Mouse (Mus musculus) MEL (cell line): Measurements from ENCODE around the gene Smad1. TPM values are rescaled to one million over a fixed set of nuclear protein-coding genes. Genes with fewer than 3 reads are reported as not detected.

ENCODE experiments used
- DNase-seq: peaks from one replicate; pipeline ENCODE4 v3.0.0; 2011; ENCODE audit warnings: low read depth, low spot score
- H3K27ac ChIP-seq: 2 replicates; pipeline ENCODE4 v1.5.1; 2012; ENCODE audit warnings: low read depth, mild to moderate bottlenecking, control low read depth, low read length, moderate library complexity; ENCODE audit not compliant: control insufficient read depth
- H3K27me3 ChIP-seq, 2 experiments: fragments of 150-350 bp in 1 of 2; sonication (generic) in 1 of 2; 2 replicates each; pipeline ENCODE4 v1.6.1; 2012; ENCODE audit warnings: low read length in 2 of 2, mild to moderate bottlenecking in 2 of 2, improper control_type of control experiment in 1 of 2, moderate library complexity in 1 of 2; ENCODE audit not compliant: insufficient read depth in 2 of 2, control insufficient read depth in 1 of 2
- H3K36me3 ChIP-seq, 2 experiments: 2 replicates each; pipeline ENCODE4 v1.6.1; 2012 to 2014; ENCODE audit warnings: low read length in 2 of 2, improper control_type of control experiment in 1 of 2, inconsistent platforms in 1 of 2, mild to moderate bottlenecking in 1 of 2; ENCODE audit not compliant: insufficient read depth in 2 of 2, control insufficient read depth in 1 of 2
- H3K4me1 ChIP-seq, 2 experiments: fragments of 150-350 bp in 1 of 2; sonication (generic) in 1 of 2; 2 replicates each; pipeline ENCODE4 v1.6.1; 2012; ENCODE audit warnings: low read length in 2 of 2, improper control_type of control experiment in 1 of 2, mild to moderate bottlenecking in 1 of 2; ENCODE audit not compliant: insufficient read depth in 2 of 2, control insufficient read depth in 1 of 2
- H3K4me3 ChIP-seq, 2 experiments: fragments of 150-350 bp in 1 of 2; sonication (generic) in 1 of 2; 2 replicates each; pipeline ENCODE4 v1.5.1; 2012; ENCODE audit warnings: low read depth in 2 of 2, low read length in 2 of 2, mild to moderate bottlenecking in 2 of 2, moderate library complexity in 2 of 2, control low read depth in 1 of 2, improper control_type of control experiment in 1 of 2; ENCODE audit not compliant: control insufficient read depth in 1 of 2, insufficient read depth in 1 of 2
- H3K79me2 ChIP-seq: 2 replicates; pipeline ENCODE4 v1.6.1; 2012; ENCODE audit warnings: mild to moderate bottlenecking, low read length, moderate library complexity; ENCODE audit not compliant: control insufficient read depth, poor library complexity, insufficient read depth
- H3K9ac ChIP-seq: 2 replicates; pipeline ENCODE4 v1.6.1; 2012; ENCODE audit warnings: low read depth, mild to moderate bottlenecking, control low read depth, low read length, moderate library complexity; ENCODE audit not compliant: control insufficient read depth, poor library complexity, severe bottlenecking
- H3K9me3 ChIP-seq: fragments of 150-350 bp; sonication (generic); replicated peaks from 2 replicates; pipeline ENCODE4 v1.6.1; 2012; ENCODE audit warnings: mild to moderate bottlenecking, low read length, improper control_type of control experiment, moderate library complexity; ENCODE audit not compliant: insufficient read depth
- BHLHE40 ChIP-seq: IDR thresholded peaks from 2 replicates; pipeline ENCODE4 v1.6.1; 2012; ENCODE audit warnings: low read depth, mild to moderate bottlenecking, inconsistent platforms, low read length, improper control_type of control experiment, borderline replicate concordance
- CHD2 ChIP-seq: IDR thresholded peaks from 2 replicates; pipeline ENCODE4 v1.6.1; 2011; ENCODE audit warnings: low read length, improper control_type of control experiment
- CTCF ChIP-seq, 3 experiments: IDR thresholded peaks in 2 of 3; conservative IDR thresholded peaks in 1 of 3; 2 replicates each; pipeline ENCODE4 v1.5.1; 2011 to 2012; ENCODE audit warnings: low read length in 3 of 3, low read depth in 2 of 3, mild to moderate bottlenecking in 2 of 3, improper control_type of control experiment in 1 of 3, inconsistent platforms in 1 of 3, mixed read lengths in 1 of 3, moderate library complexity in 1 of 3; ENCODE audit not compliant: control insufficient read depth in 1 of 3, insufficient read depth in 1 of 3, poor library complexity in 1 of 3, severe bottlenecking in 1 of 3
- E2F4 ChIP-seq: IDR thresholded peaks from 2 replicates; pipeline ENCODE4 v1.6.1; 2011; ENCODE audit warnings: low read depth, low read length, improper control_type of control experiment, borderline replicate concordance
- EP300 ChIP-seq, 2 experiments: IDR thresholded peaks; 2 replicates each; pipeline ENCODE4 v1.6.1; 2011; ENCODE audit warnings: improper control_type of control experiment in 2 of 2, low read length in 2 of 2, low read depth in 1 of 2, mild to moderate bottlenecking in 1 of 2
- GABPA ChIP-seq: IDR thresholded peaks from 2 replicates; pipeline ENCODE4 v1.6.1; 2012; ENCODE audit warnings: low read depth, mild to moderate bottlenecking, inconsistent platforms, low read length, improper control_type of control experiment, moderate library complexity
- GATA1 ChIP-seq: IDR thresholded peaks from 2 replicates; pipeline ENCODE4 v1.6.1; 2011; ENCODE audit warnings: low read depth, low read length, improper control_type of control experiment
- JUND ChIP-seq: IDR thresholded peaks from 2 replicates; pipeline ENCODE4 v1.6.1; 2011; ENCODE audit warnings: low read depth, mild to moderate bottlenecking, improper control_type of control experiment, low read length
- MAFK ChIP-seq: IDR thresholded peaks from 2 replicates; pipeline ENCODE4 v1.6.1; 2011; ENCODE audit warnings: low read depth, mild to moderate bottlenecking, low read length, improper control_type of control experiment, borderline replicate concordance
- MAX ChIP-seq: IDR thresholded peaks from 2 replicates; pipeline ENCODE4 v1.6.1; 2011; ENCODE audit warnings: low read length, improper control_type of control experiment
- MAZ ChIP-seq: IDR thresholded peaks from 2 replicates; pipeline ENCODE4 v1.6.1; 2012; ENCODE audit warnings: low read depth, mild to moderate bottlenecking, inconsistent platforms, low read length, improper control_type of control experiment
- MEF2A ChIP-seq: IDR thresholded peaks from 2 replicates; pipeline ENCODE4 v1.6.1; 2014; ENCODE audit warnings: low read depth, mild to moderate bottlenecking, inconsistent platforms, low read length, improper control_type of control experiment; ENCODE audit not compliant: poor library complexity, insufficient replicate concordance, severe bottlenecking; ENCODE audit errors: extremely low read depth
- MYB ChIP-seq: IDR thresholded peaks from 2 replicates; pipeline ENCODE4 v1.6.1; 2011; ENCODE audit warnings: mild to moderate bottlenecking, low read depth, low read length, improper control_type of control experiment
- NELFE ChIP-seq: IDR thresholded peaks from 2 replicates; pipeline ENCODE4 v1.6.1; 2011; ENCODE audit warnings: low read depth, low read length, improper control_type of control experiment
- NRF1 ChIP-seq: IDR thresholded peaks from 2 replicates; pipeline ENCODE4 v1.6.1; 2014; ENCODE audit warnings: low read depth, mild to moderate bottlenecking, inconsistent platforms, low read length, improper control_type of control experiment, moderate library complexity; ENCODE audit not compliant: poor library complexity, insufficient read depth, severe bottlenecking
- POLR2A ChIP-seq, 2 experiments: IDR thresholded peaks; 2 replicates each; pipeline ENCODE4 v1.6.1; 2011 to 2012; ENCODE audit warnings: low read length in 2 of 2, mild to moderate bottlenecking in 2 of 2, control low read depth in 1 of 2, improper control_type of control experiment in 1 of 2, low read depth in 1 of 2, moderate library complexity in 1 of 2; ENCODE audit not compliant: control insufficient read depth in 1 of 2, insufficient read depth in 1 of 2, poor library complexity in 1 of 2
- POLR2AphosphoS2 ChIP-seq: IDR thresholded peaks from 2 replicates; pipeline ENCODE4 v1.6.1; 2011; ENCODE audit warnings: low read length, improper control_type of control experiment
- RAD21 ChIP-seq: IDR thresholded peaks from 2 replicates; pipeline ENCODE4 v1.6.1; 2011; ENCODE audit warnings: mild to moderate bottlenecking, low read depth, low read length, improper control_type of control experiment
- RCOR1 ChIP-seq: IDR thresholded peaks from 2 replicates; pipeline ENCODE4 v1.6.1; 2012; ENCODE audit warnings: low read depth, mild to moderate bottlenecking, inconsistent platforms, low read length, improper control_type of control experiment
- SIN3A ChIP-seq: IDR thresholded peaks from 2 replicates; pipeline ENCODE4 v1.6.1; 2012; ENCODE audit warnings: low read length, improper control_type of control experiment, inconsistent platforms
- SMC3 ChIP-seq: IDR thresholded peaks from 2 replicates; pipeline ENCODE4 v1.6.1; 2011; ENCODE audit warnings: low read depth, low read length, improper control_type of control experiment
- TAL1 ChIP-seq: IDR thresholded peaks from 2 replicates; pipeline ENCODE4 v1.6.1; 2012; ENCODE audit warnings: mild to moderate bottlenecking, inconsistent platforms, low read length, moderate library complexity, mixed read lengths
- TBP ChIP-seq: IDR thresholded peaks from 2 replicates; pipeline ENCODE4 v1.8.0; 2011; ENCODE audit warnings: low read depth, low read length, improper control_type of control experiment
- UBTF ChIP-seq: IDR thresholded peaks from 2 replicates; pipeline ENCODE4 v1.6.1; 2012; ENCODE audit warnings: low read depth, mild to moderate bottlenecking, inconsistent platforms, low read length, improper control_type of control experiment, moderate library complexity, borderline replicate concordance; ENCODE audit not compliant: insufficient read depth
- USF1 ChIP-seq: IDR thresholded peaks from 2 replicates; pipeline ENCODE4 v1.6.1; 2014; ENCODE audit warnings: low read depth, mild to moderate bottlenecking, inconsistent platforms, low read length, improper control_type of control experiment, moderate library complexity
- USF2 ChIP-seq, 2 experiments: IDR thresholded peaks; 2 replicates each; pipeline ENCODE4 v1.6.1; 2011 to 2012; ENCODE audit warnings: improper control_type of control experiment in 2 of 2, low read length in 2 of 2, borderline replicate concordance in 1 of 2, inconsistent platforms in 1 of 2, low read depth in 1 of 2, mild to moderate bottlenecking in 1 of 2; ENCODE audit not compliant: insufficient read depth in 1 of 2
- ZC3H11A ChIP-seq: IDR thresholded peaks from 2 replicates; pipeline ENCODE4 v1.6.1; 2012; ENCODE audit warnings: low read depth, mild to moderate bottlenecking, inconsistent platforms, low read length, improper control_type of control experiment
- ZNF384 ChIP-seq: IDR thresholded peaks from 2 replicates; pipeline ENCODE4 v1.6.1; 2012; ENCODE audit warnings: low read depth, mild to moderate bottlenecking, inconsistent platforms, low read length, improper control_type of control experiment
- polyA plus RNA-seq, 2 experiments: library from polyadenylated mRNA; stranded (reverse) in 1 of 2; unstranded in 1 of 2; fragments of >175 nt in 1 of 2; fragments of >200 nt in 1 of 2; gene quantifications; 2 replicates each; pipeline versions ENCODE4 v1.2.1 to v1.2.4; 2012; ENCODE audit warnings: low replicate concordance in 2 of 2, low read depth in 1 of 2; ENCODE audit not compliant: insufficient read length in 2 of 2, insufficient read depth in 1 of 2, missing spikeins in 1 of 2
- total RNA-seq: library from RNA; depleted of rRNA; stranded (reverse); fragments of 300-350 nt; gene quantifications from 2 replicates; pipeline ENCODE4 v1.2.3, GENCODE M21; 2012

Smad1 gene
- total and polyA plus RNA-seq, 3 experiments, result 1.3 to 2.0 TPM; not detected in 1

DNA sequence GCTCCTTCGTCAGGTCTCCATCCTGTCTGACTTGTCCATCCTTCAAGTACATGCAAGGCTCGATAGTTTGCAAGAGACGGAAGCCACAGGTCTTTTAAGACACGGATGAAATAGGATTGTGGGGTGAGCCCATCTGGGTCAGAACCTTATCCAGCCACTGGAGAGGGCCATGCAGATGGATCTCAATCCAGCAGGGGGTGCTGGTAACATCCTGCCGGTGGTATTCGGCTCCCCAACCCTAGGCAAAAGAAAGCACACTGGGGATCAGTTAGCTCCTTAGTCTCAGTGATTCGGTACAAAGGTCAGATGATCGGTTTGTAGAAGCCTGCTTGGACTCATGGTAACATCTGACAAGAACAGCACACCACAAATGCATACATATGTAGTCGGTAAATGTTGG, 59.8 kb downstream of the Smad1 start:
- no peak overlapping the region for H3K27ac ChIP-seq
- H3K27me3 ChIP-seq, result peaks cover 0 to 2% of the 10 kb centered on the region in 2 experiments; a peak in 2 of 4 replicates
- no peaks in the 10 kb centered on the region for H3K4me1 ChIP-seq
- H3K9ac ChIP-seq, result no peak overlapping the region
- TF ChIP-seq CTCF (IDR thresholded peaks at IDR 0.05 in 2 of 3, conservative IDR thresholded peaks at IDR 0.05 in 1 of 3; ENCODE audit: control insufficient read depth in 1 of 3, insufficient read depth in 1 of 3, low read depth in 2 of 3, low read length in 3 of 3, poor library complexity in 1 of 3, severe bottlenecking in 1 of 3), result peak; percentile 18 to 53 (median 52); a peak in 5 of 6 replicates
- no peak for TF ChIP-seq GABPA
- TF ChIP-seq BHLHE40, result no peak
- TF ChIP-seq JUND, result no peak
- TF ChIP-seq MEF2A, result no peak
- TF ChIP-seq CHD2, result no peak
- TF ChIP-seq RAD21, result peak; percentile 46
- TF ChIP-seq MAFK, result no peak
- no peak for TF ChIP-seq TBP
- peak; percentile 62 for TF ChIP-seq SMC3
- TF ChIP-seq UBTF, result no peak
- TF ChIP-seq E2F4, result no peak
- TF ChIP-seq POLR2AphosphoS2, result no peak
- no peak for TF ChIP-seq SIN3A
- TF ChIP-seq USF2 (IDR thresholded peaks at IDR 0.05; ENCODE audit: borderline replicate concordance in 1 of 2, insufficient read depth in 1 of 2, low read depth in 1 of 2, low read length in 2 of 2), result no peak
- TF ChIP-seq POLR2A (IDR thresholded peaks at IDR 0.05; ENCODE audit: control insufficient read depth in 1 of 2, insufficient read depth in 1 of 2, low read depth in 1 of 2, low read length in 2 of 2, poor library complexity in 1 of 2), result no peak
- no peak for TF ChIP-seq NELFE
- no peak for TF ChIP-seq MAZ
- TF ChIP-seq NRF1, result no peak
- no peak for TF ChIP-seq MYB
- TF ChIP-seq RCOR1, result no peak
- peak; percentile 39 for TF ChIP-seq ZC3H11A
- H3K9me3 ChIP-seq, result no peaks in the 10 kb centered on the region
- no peaks in the 10 kb centered on the region; a peak in 1 of 4 replicates for H3K36me3 ChIP-seq
- DNase-seq, result peak; percentile 12
- no peaks in the 10 kb centered on the region for H3K79me2 ChIP-seq
- no peak overlapping the region for H3K4me3 ChIP-seq

DNA sequence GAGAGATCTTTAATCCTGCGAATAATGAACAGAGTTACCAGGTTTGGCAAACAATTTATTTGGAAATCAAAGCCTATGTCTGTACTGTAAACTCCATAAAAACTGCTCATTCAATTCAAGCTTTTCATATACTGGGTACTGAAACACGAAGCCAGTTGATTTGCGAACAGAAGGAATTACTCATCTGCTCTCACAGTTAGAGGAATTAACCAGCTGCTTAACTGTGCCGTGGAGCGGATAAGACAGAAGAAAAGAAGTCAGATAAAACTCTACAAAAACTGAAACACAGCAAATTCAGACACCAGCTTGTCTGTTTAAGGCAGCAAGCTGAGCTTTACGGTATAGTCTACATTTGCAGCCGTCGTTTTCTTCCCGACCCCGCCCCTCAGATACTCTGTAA, 60.7 kb downstream of the Smad1 start:
- Histone ChIP-seq H3K27ac (no peak overlapping the region), H3K4me3 (no peak overlapping the region), H3K4me1 (no peaks in the 10 kb centered on the region), H3K36me3 (no peaks in the 10 kb centered on the region; a peak in 1 of 4 replicates), H3K9me3 (no peaks in the 10 kb centered on the region), H3K27me3 (peaks cover 0 to 4% of the 10 kb centered on the region in 2 experiments; a peak in 3 of 4 replicates), H3K9ac (no peak overlapping the region), H3K79me2 (no peaks in the 10 kb centered on the region)
- no peak for TF ChIP-seq ZC3H11A
- no peak for TF ChIP-seq TBP
- no peak for TF ChIP-seq MAX
- TF ChIP-seq MAZ, result no peak
- no peak for TF ChIP-seq UBTF
- TF ChIP-seq SMC3, result no peak
- no peak for TF ChIP-seq GATA1
- TF ChIP-seq JUND, result no peak
- TF ChIP-seq USF1, result no peak
- no peak for TF ChIP-seq EP300 (IDR thresholded peaks at IDR 0.05; ENCODE audit: low read depth in 1 of 2, low read length in 2 of 2)
- TF ChIP-seq MEF2A, result no peak
- TF ChIP-seq POLR2A (IDR thresholded peaks at IDR 0.05; ENCODE audit: control insufficient read depth in 1 of 2, insufficient read depth in 1 of 2, low read depth in 1 of 2, low read length in 2 of 2, poor library complexity in 1 of 2), result no peak
- no peak for TF ChIP-seq NELFE
- no peak for TF ChIP-seq ZNF384
- TF ChIP-seq MAFK, result no peak
- TF ChIP-seq BHLHE40, result no peak
- no peak for TF ChIP-seq TAL1
- DNase-seq, result no peak
